Mouse (Mus musculus) myocyte (in vitro differentiated cells): ENCODE results near the gene Dnajc1. TPM values are rescaled to one million over a fixed set of nuclear protein-coding genes. Genes with fewer than 3 reads are reported as not detected.

Experiments used
- H3K27me3 ChIP-seq: one replicate; pipeline ENCODE4 v1.6.1; 2011; ENCODE audit not compliant: control insufficient read depth, insufficient read depth, insufficient read length
- H3K36me3 ChIP-seq: one replicate; pipeline ENCODE4 v1.6.1; 2011; ENCODE audit not compliant: control insufficient read depth, insufficient read depth
- H3K4me2 ChIP-seq: one replicate; pipeline ENCODE4 v1.6.1; 2011; ENCODE audit warnings: low read depth, control low read depth
- H3K4me3 ChIP-seq: one replicate; pipeline ENCODE4 v1.5.1; 2011; ENCODE audit warnings: mild to moderate bottlenecking, control low read depth, moderate library complexity
- H3K79me2 ChIP-seq: one replicate; pipeline ENCODE4 v1.6.1; 2011; ENCODE audit not compliant: control insufficient read depth, insufficient read depth
- H3ac ChIP-seq: one replicate; pipeline ENCODE4 v1.6.1; 2011; ENCODE audit not compliant: control insufficient read depth, insufficient read length
- CEBPB ChIP-seq: IDR thresholded peaks from 2 replicates; pipeline ENCODE4 v1.6.1; 2011; ENCODE audit warnings: mild to moderate bottlenecking, moderate library complexity; ENCODE audit not compliant: poor library complexity, insufficient read depth, severe bottlenecking
- E2F4 ChIP-seq: IDR thresholded peaks from one replicate; pipeline ENCODE4 v1.6.1; 2011; ENCODE audit warnings: mild to moderate bottlenecking, control low read depth, moderate library complexity; ENCODE audit not compliant: insufficient read depth
- MAX ChIP-seq: IDR thresholded peaks from one replicate; pipeline ENCODE4 v1.6.1; 2011; ENCODE audit warnings: low read depth, mild to moderate bottlenecking, control low read depth
- MYOD1 ChIP-seq, 3 experiments: IDR thresholded peaks; one replicate each; pipeline ENCODE4 v1.6.1; 2011; ENCODE audit warnings: control low read depth in 2 of 3, low read depth in 2 of 3, mild to moderate bottlenecking in 2 of 3, moderate library complexity in 1 of 3; ENCODE audit not compliant: insufficient read length in 2 of 3, control insufficient read depth in 1 of 3
- MYOG ChIP-seq, 3 experiments: IDR thresholded peaks; one replicate each; pipeline ENCODE4 v1.6.1; 2011; ENCODE audit warnings: control low read depth in 2 of 3, low read depth in 2 of 3, mild to moderate bottlenecking in 2 of 3; ENCODE audit not compliant: insufficient read length in 2 of 3, control insufficient read depth in 1 of 3, insufficient read depth in 1 of 3
- POLR2A ChIP-seq: IDR thresholded peaks from one replicate; pipeline ENCODE4 v1.6.1; 2011; ENCODE audit warnings: low read depth, mild to moderate bottlenecking, control low read depth, moderate library complexity; ENCODE audit not compliant: insufficient read length
- POLR2AphosphoS2 ChIP-seq: IDR thresholded peaks from one replicate; pipeline ENCODE4 v1.6.1; 2011; ENCODE audit warnings: low read depth, control low read depth; ENCODE audit not compliant: insufficient read length
- REST ChIP-seq: IDR thresholded peaks from one replicate; pipeline ENCODE4 v1.6.1; 2011; ENCODE audit warnings: mild to moderate bottlenecking, control low read depth, moderate library complexity; ENCODE audit not compliant: insufficient read depth, insufficient read length
- SRF ChIP-seq: IDR thresholded peaks from one replicate; pipeline ENCODE4 v1.6.1; 2011; ENCODE audit warnings: low read depth; ENCODE audit not compliant: control insufficient read depth, insufficient read length
- TCF12 ChIP-seq: IDR thresholded peaks from one replicate; pipeline ENCODE4 v1.6.1; 2011; ENCODE audit warnings: mild to moderate bottlenecking, control low read depth; ENCODE audit not compliant: poor library complexity, insufficient read depth, severe bottlenecking
- TCF3 ChIP-seq: IDR thresholded peaks from one replicate; pipeline ENCODE4 v1.6.1; 2011; ENCODE audit warnings: low read depth, control low read depth; ENCODE audit not compliant: insufficient read length
- USF1 ChIP-seq: IDR thresholded peaks from one replicate; pipeline ENCODE4 v1.6.1; 2011; ENCODE audit warnings: low read depth, mild to moderate bottlenecking, control low read depth, moderate library complexity
- polyA plus RNA-seq: library from polyadenylated mRNA; unstranded; fragments of >200 nt; fragmentation: generic; extraction: Trizol; gene quantifications from one replicate; pipeline ENCODE4 v1.2.1, GENCODE M21; 2012; ENCODE audit warnings: missing spikeins

Dnajc1 gene
- polyA plus RNA-seq, 1 experiment = 9.3 TPM

- H3K4me3 ChIP-seq = no peak overlapping the region
- no peaks in the 10 kb centered on the region for H3K27me3 ChIP-seq
- H3ac ChIP-seq = no peak overlapping the region
- no peaks in the 10 kb centered on the region for H3K36me3 ChIP-seq
- no peak overlapping the region for H3K4me2 ChIP-seq
- H3K79me2 ChIP-seq = no peaks in the 10 kb centered on the region
- no peak for TF ChIP-seq CEBPB
- TF ChIP-seq TCF3 = no peak
- TF ChIP-seq MAX = no peak
- TF ChIP-seq MYOG (IDR thresholded peaks at IDR 0.05; ENCODE audit: control insufficient read depth in 1 of 3, insufficient read depth in 1 of 3, insufficient read length in 2 of 3, low read depth in 2 of 3) = peak in 2 of 3 experiments; percentile 33 to 38
- no peak for TF ChIP-seq USF1
- no peak for TF ChIP-seq SRF
- TF ChIP-seq POLR2AphosphoS2 = no peak
- no peak for TF ChIP-seq REST
- peak in 2 of 3 experiments; percentile 12 to 35 for TF ChIP-seq MYOD1 (IDR thresholded peaks at IDR 0.05; ENCODE audit: control insufficient read depth in 1 of 3, insufficient read length in 2 of 3, low read depth in 2 of 3)
- TF ChIP-seq POLR2A = no peak
- no peak for TF ChIP-seq TCF12
Observed at GRCm38 (mm10) chr2:18229279-18229678, 163.4 kb downstream of the Dnajc1 start.

- Histone ChIP-seq H3ac (no peak overlapping the region), H3K4me2 (no peak overlapping the region), H3K79me2 (no peaks in the 10 kb centered on the region), H3K27me3 (no peaks in the 10 kb centered on the region), H3K4me3 (no peak overlapping the region), H3K36me3 (no peaks in the 10 kb centered on the region)
- no peak for TF ChIP-seq E2F4
- TF ChIP-seq POLR2A = no peak
Observed at GRCm38 (mm10) chr2:18228486-18229062, 164.1 kb downstream of the Dnajc1 start.

- no peak overlapping the region for H3ac ChIP-seq
- peak overlapping the region; percentile 7 for H3K4me2 ChIP-seq
- no peak overlapping the region for H3K4me3 ChIP-seq
- no peaks in the 10 kb centered on the region for H3K79me2 ChIP-seq
- no peaks in the 10 kb centered on the region for H3K27me3 ChIP-seq
- TF ChIP-seq MYOG (IDR thresholded peaks at IDR 0.05; ENCODE audit: control insufficient read depth in 1 of 3, insufficient read depth in 1 of 3, insufficient read length in 2 of 3, low read depth in 2 of 3) = no peak
- no peak for TF ChIP-seq TCF3
- no peak for TF ChIP-seq MAX
- TF ChIP-seq CEBPB = no peak
- TF ChIP-seq TCF12 = no peak
- TF ChIP-seq POLR2AphosphoS2 = no peak
- no peak for TF ChIP-seq REST
- no peak for TF ChIP-seq POLR2A
- TF ChIP-seq E2F4 = no peak
- TF ChIP-seq USF1 = no peak
- TF ChIP-seq SRF = no peak
- peaks cover 20% of the 10 kb centered on the region for H3K36me3 ChIP-seq
Observed at GRCm38 (mm10) chr2:18219569-18219968, 173.1 kb downstream of the Dnajc1 start.

GRCm38 (mm10) chr2:18219136-18219535 is 173.5 kb downstream of the Dnajc1 start:
- Histone ChIP-seq H3K79me2 (no peaks in the 10 kb centered on the region), H3K36me3 (peaks cover 20% of the 10 kb centered on the region), H3K4me2 (peak overlapping the region; percentile 7), H3K27me3 (no peaks in the 10 kb centered on the region), H3K4me3 (no peak overlapping the region), H3ac (no peak overlapping the region)
- TF ChIP-seq SRF = no peak
- no peak for TF ChIP-seq REST
- TF ChIP-seq TCF12 = no peak
- no peak for TF ChIP-seq USF1
- no peak for TF ChIP-seq MYOD1 (IDR thresholded peaks at IDR 0.05; ENCODE audit: control insufficient read depth in 1 of 3, insufficient read length in 2 of 3, low read depth in 2 of 3)
- no peak for TF ChIP-seq TCF3
- no peak for TF ChIP-seq MAX
- TF ChIP-seq POLR2A = no peak
- no peak for TF ChIP-seq MYOG (IDR thresholded peaks at IDR 0.05; ENCODE audit: control insufficient read depth in 1 of 3, insufficient read depth in 1 of 3, insufficient read length in 2 of 3, low read depth in 2 of 3)
- TF ChIP-seq CEBPB = no peak
- TF ChIP-seq POLR2AphosphoS2 = no peak
- no peak for TF ChIP-seq E2F4

- Histone ChIP-seq H3K79me2 (no peaks in the 10 kb centered on the region), H3K4me3 (no peak overlapping the region), H3K27me3 (no peaks in the 10 kb centered on the region), H3K4me2 (no peak overlapping the region), H3K36me3 (peaks cover 20% of the 10 kb centered on the region), H3ac (no peak overlapping the region)
- TF ChIP-seq CEBPB (no peak), POLR2AphosphoS2 (no peak), MAX (no peak), USF1 (no peak), TCF12 (no peak), MYOG (IDR thresholded peaks at IDR 0.05; ENCODE audit: control insufficient read depth in 1 of 3, insufficient read depth in 1 of 3, insufficient read length in 2 of 3, low read depth in 2 of 3) (no peak), POLR2A (no peak), E2F4 (no peak), REST (no peak), MYOD1 (IDR thresholded peaks at IDR 0.05; ENCODE audit: control insufficient read depth in 1 of 3, insufficient read length in 2 of 3, low read depth in 2 of 3) (no peak), TCF3 (no peak), SRF (no peak)
Observed at GRCm38 (mm10) chr2:18218500-18218899, 174.1 kb downstream of the Dnajc1 start.
